Mouse (Mus musculus) Muller cell, postnatal 12 days (primary cell): ENCODE measurements around the gene Fdx1.

ENCODE experiments used
- DNase-seq: peaks from one replicate; pipeline ENCODE4 v3.0.0-alpha.2; 2015; ENCODE audit errors: inconsistent ontology term

The Fdx1 gene

DNA sequence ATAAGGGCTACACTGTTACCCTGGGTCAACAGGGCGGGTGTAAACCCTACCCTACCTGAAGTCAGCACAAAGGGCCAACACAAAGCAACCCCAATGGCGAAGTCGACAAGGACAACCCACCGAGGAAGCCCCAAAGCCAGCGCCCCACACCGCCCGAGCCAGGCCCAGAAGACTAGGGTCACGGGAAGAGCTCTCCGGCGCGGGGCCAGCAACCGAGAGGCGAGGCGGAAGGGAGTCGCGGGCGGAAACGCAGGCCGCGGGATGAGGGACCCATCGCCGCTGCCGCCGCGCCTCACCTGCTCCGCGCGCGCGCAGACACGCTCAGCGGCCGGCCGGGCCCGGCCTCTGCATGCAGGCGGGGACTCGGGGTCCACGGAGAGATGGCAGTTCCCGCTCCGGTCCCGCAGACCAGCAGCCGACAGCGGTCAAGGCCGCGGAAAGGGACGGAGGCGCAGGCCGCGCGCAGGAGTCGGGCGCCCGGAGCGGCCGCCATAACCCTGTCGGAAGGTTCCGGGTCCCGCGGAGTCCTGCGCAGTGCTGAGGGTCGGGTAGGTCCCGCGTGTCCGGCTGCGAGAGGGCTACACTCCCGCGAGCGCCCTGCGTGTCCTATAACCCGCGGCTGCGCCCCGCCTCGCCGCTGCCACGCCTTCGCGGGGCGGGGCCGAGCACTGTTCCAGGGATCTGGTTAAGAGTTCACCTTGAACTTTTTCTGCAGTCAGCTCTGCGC, at the start of gene Fdx1:
Fdx1 (minus strand) TSS at position 582 of the 727 bp plus-strand sequence.
- DNase-seq = peak; percentile 86

DNA sequence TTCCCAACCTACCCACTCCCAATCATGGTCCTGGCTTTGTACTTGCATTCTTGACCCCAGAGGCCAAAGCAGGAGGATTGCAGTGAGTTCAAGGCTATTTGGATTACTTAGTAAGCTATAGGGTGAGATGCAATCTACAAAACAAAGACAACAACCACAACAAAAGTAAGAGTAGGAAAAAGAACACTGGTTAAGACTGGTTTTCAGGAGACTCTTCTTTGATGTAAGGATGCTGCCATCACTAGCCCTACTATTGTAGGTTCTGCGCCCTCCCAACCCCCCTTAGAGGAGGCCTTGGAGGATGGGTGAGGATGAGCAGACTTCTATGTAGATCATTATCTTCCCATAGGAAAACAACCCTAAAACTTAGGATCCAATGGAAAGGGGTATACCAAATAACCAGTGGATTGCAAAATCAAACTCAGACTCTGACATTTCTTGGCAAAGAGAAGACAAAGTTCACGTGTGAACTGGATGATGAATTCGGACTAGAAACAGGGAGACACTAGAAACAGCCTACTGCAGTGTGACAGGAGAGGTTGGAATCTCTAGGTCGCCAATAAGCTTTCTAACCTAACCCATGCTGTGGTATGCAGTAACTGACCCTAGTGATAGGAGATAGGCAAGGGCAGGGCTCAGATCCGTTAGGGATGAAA, 49.6 kb upstream of the Fdx1 start:
- no peak for DNase-seq

DNA sequence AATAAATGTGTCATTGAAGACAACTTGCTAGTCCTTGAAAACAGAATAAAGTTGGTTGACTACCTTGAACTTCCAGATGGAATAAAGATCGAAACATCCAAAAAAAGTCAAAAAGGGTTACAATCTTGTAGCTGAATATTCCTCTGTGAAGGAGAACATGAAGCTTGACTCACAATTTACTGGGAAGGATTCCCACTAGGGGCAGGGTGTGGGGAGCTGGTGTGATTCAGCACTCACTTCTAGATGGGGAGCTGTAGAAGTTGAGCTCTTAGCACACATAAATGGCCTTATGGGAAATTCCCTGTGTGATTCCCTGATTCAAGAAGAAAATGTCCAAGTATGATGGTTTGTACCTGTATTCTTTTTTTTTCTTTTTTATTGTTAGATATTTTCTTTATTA, 49.0 kb upstream of the Fdx1 start:
- no peak for DNase-seq

DNA sequence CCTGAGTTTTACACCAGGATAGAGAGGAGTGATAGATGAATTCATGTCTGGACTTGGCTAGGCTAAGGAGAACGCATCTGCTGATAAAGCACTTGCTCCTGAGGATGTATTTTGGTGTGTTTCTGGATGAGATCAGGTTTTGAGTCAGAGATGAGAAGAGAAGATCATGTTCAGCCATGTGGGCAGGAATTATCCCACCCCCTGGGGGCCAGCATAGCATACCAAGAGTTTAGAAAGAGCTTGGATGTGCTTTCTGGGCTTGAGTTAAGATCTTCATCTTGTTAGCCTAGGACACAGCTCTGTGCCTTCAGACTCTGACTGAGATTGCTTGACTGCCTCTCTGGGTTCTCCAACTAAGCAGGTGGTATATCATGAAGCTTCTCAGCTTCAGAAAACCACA, 45.2 kb upstream of the Fdx1 start:
- DNase-seq = no peak

DNA sequence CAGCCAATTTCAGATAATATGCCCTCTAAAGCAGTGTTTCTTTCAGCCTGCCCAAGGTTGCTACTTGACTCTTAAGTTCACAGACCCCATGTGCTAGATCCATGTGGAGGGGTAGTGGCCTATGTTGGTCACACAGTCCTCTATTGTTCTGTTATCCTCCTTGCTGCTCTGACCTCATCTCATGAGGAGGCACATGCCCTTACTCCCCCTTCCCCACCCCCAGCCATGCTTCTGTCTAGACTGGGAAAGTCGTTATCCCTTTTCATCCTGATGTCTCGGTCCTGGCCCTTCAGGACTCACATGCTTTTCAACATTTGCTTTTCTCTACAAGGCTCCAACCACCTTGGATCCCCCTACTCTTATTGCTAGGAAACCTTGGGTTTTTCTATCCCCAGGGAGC, 44.0 kb upstream of the Fdx1 start:
- DNase-seq = no peak

DNA sequence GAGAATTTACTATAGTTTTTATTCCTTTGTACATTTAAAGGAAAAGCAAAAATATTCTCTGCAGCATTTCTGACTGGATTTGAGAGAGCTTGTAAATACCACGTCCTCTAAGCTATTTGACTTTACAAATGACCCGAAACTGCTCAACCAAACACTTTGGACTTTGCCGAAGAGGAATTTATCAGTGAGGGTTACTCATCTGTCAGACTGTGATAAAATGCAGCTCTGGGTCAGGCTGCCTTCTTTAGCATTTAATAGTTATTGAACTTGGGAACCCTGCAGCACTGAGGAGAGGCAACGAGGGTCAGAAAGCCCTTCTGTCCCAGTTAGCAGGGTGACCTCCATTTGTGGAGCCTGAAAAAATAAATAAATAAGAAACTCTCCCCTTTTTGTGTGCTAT, 40.1 kb upstream of the Fdx1 start:
- no peak for DNase-seq

DNA sequence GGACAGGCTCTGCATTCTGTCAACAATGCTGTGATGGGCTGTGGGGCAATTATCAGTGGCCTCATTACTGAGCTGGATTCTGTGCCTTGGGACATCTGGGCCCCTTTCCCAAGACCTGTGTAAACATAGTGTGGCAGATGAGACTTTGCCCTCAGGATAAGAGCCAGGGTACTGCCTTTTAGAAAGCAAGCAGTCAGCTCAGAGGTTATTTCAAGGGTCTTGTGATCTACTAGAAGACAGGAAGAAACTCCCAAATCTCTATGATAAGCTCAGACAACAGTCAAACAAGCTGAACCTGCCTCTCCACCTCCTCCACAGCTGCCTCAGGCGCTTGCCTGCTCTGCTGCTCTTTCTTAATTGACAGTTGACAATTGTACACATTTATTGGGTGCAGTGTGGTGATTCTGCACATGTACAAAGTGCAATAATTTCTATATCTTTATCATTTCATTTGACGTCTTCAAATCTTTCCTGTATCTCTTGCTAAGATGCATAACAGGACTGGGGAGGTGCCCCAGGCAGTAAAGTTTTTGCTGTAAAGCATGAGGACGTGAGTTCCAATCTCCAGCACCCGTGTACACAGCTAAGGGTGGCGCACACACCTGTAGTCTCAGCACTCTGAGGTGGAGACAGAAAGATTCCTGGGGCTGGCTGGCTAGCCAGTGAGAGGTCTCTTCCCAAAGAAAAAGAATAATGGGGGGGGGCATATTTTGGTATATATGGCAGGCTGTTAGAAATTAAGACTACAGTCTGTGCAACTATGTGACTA, 32.2 kb upstream of the Fdx1 start:
- no peak for DNase-seq

DNA sequence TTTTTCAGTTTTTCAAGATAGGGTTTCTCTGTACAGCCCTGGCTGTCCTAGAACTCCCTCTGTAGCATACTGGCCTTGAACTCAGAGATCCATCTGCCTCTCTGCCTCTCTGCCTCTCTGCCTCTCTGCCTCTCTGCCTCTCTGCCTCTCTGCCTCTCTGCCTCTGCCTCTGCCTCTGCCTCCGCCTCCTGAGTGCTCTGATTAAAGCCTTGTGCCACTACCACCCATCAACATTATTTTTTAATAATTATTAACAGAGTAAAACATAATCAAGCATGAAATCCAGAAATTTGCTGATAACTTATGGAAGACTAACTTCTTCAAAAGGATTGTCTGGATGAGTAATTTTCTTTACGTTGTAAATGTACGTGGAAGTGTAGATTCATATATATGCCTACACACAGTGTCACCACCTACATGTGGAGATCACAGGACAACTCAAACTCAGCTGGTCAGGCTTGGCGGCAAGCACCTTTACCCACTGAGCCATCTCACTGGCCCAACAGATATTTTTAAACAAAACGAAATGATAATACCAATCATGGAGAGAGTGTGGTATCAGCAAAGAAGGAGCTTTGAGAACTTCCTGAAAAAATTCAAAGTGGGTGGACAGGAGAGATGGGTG, 31.4 kb upstream of the Fdx1 start:
- DNase-seq = no peak

DNA sequence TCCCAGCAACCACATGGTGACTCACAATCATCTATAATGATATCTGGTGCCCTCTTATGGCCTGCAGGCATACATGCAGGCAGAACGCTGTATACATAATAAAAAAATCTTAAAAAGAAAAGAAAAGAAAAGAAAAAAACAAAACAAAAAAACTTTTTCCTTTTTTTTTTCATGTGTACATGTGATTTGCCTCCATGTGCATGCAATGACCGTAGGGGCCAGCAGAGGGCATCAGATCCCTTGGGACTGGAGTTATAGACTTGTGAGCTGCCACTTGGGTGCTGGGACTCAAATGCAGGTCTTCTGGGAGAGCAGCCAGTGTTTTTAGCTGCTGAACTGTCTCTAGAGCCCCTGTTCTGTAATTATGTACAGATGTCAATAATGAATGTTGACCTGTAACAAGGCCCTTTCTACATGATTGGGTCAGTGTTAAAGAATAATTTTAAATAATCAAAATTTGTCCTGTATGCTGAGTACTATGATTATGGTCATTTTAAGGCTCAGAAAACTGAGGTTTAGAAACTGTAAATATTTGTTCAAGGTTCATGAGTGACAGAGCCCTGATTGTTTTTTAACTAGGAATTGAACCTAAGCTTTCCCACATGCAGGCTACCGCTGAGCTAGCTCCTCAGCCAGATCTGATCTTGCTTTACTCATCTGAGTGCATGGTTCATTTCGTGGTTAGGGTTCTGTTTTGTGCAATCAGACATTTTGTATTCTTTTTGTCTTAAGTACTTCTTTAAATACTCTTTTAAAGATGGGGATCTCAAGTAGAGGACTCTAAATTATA, 30.3 kb upstream of the Fdx1 start:
- no peak for DNase-seq

DNA sequence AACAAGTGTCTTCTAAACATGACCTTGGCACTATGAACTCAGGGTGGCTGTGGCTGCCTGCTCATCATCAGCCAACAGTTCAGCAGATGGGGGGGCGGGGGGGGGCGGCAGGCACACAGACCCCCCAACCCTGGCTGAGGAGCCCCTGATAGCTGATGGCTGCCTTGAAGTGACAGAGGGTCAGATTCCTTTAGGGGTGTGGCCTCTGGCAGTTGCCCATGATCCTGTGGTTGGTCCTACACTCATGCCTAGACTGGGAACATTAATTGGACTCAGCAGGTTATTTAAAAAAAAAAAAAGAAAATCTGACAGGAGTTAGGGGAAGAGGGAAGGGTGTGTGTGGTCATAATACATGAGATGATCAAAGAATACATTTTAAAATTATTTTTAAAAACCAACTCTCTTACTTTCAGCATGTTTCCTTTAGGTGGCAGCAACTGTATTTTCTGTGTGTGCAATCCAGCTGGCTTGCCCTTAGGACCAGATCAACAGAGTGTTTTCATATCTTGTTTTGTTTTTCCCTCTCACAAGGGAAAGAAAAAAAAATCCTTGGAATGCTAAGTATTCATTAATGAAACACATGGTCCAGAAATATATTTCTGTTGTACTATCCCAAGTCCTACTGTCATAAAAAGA, 28.0 kb upstream of the Fdx1 start:
- DNase-seq = peak; percentile 43

DNA sequence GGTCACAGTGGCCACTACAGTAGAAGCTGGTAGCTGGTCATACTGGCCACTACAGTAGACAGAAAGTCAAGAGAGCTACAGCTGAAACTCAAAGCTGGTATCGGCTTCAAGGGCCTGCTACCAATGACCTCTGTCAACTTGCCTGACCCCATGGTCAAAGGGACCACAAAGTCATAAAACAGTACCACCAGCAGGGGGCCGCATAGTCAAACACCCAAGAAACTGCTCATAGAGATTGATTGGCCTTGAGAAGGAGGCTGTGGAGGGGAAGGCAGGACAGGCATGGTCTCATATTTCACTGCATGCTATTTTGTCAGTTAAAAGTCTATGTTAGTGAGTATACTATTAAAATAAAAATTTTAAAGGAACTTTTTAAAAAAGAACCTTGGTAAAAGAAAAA, 27.5 kb upstream of the Fdx1 start:
- DNase-seq = no peak

DNA sequence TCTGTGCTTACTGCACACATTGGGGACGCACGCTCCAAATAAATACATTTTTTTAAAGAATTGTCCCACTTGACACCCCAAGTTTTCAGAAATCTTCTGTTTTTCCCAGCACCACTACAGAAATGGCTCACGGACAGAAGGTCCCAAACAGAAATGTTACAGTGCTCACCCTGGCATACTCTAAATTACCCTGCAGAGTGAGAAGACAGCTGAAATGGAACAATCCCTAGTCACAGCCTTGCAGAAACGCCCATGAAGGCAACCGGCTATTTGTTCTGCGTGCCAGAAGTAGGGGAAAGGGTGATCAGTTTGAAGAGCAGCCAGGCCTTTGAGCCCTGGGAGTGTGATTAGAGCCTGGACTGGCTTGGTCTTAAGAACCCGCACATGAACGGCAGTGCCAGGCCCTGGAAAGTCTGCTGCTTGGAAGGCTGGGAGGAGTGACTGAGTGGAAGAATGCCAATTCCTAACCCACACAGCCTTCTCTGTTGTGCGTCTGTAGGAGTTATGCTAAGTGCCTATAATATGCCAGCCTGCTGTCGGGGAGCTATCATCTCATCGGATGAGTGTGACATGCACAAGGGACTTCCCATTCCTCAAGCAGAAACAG, 22.2 kb upstream of the Fdx1 start:
- peak; percentile 74 for DNase-seq

DNA sequence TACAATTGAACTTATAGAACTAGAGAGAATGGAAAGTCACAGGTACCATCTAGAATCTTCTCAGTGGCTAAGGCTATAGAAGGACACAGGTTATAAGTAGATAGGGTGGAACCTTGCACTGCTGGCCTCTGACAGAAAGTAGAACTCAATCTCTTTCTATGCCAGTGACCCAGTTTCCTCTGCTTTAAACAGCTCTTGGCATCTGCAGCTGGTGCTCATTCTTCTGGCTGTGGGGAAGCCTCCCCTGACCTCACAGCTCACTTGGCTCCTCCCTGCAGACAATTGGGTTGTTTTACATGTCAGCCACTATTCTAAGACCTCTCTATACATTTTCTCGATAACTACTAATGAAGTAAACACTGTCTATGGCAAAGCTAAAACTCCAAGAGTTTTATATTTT, 17.8 kb upstream of the Fdx1 start:
- peak; percentile 42 for DNase-seq

DNA sequence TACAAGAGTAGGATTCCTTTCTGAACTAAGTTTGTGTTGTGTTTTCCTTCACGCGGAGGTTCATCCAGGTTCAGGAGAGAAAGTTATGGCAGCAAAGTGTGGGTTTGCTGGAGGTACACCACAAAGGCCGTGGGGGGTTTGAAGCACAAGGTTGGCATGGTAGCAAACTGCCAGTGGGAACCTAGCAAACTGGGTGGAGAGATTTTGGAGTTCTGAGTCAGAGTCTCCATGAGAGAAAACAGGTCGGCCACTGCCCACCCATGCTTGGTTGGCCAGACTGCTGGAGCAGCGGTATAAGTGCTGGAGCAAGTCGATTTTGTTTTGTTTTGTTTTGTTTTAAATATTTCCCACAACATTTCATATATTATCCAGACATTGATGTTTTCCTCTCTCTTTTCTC, 15.9 kb upstream of the Fdx1 start:
- DNase-seq = no peak

DNA sequence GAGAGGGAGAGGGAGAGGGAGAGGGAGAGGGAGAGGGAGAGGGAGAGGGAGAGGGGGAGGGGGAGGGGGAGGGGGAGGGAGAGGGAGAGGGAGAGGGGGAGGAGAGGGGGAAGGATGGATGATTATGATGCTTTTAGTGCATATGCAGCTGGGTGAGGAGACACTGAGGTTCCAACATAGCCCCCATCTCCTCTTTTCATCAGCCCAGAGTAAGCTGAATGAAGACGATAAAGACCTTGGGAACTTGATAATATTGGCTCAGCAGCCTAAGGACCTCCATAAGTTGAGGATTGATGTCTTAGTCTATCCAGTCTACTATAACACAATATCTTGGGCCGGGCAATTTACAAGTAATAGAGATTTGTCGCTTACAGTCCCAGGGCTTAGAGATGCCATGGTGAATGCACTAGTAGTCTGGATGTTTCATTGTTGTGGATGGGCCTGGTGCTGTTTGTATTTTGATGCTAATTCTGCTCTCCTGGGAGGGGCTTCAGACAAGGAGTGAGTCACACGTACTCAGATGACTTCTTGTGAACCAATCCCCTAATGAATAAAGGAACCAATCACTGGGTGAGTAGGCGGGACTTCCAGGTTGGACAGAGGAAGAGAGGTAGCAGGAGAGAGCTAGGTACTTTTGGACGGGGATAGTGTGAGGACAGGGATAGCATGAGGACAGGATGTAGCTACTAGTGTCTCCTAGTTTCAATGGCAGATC, 15.3 kb upstream of the Fdx1 start:
- DNase-seq = no peak

DNA sequence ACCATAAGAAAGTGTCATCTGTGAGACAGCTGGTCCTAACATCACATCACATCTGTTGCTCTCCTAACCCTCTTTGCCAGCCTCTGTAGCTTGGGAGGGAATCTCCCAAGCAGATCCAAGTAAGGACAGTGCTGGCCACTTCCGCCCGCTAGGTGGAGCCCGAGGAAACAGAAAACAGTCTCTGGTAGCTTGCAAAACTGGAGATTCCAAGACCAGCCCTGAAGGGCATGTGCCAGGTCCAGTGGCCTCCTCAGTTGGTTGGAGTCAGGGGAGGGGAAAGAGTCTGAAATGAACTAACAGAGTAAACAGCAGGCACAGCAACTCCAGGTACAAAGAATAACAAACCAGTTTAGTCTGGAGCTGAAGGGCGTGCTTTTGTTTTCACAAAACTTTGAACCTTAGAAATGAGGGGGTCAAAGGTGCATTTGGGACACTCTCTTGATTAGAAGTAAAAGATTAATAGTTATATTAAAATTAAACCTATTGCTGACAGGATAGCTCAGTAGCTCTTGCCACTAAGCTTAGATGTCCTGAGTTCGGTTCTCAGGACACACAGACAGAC, 14.2 kb upstream of the Fdx1 start:
- peak; percentile 83 for DNase-seq

DNA sequence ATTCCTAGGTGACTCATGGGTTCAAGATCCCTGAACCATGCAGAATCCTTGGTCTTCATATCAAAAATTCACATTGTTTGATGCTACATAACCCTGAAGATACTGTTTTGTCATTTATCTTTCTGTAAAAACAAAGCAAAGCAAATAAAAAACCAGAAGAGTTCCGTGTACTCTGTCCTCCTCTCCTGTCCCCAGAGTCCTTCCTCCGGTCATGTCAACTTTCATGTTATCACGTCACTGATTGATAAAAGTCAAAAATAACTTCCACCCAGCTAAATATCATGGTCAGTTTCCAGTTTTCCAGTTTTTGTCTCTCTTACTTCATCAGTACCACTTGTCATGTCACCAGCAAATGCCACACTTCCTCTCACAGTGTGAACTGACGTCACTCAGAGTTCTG, 11.5 kb upstream of the Fdx1 start:
- no peak for DNase-seq

DNA sequence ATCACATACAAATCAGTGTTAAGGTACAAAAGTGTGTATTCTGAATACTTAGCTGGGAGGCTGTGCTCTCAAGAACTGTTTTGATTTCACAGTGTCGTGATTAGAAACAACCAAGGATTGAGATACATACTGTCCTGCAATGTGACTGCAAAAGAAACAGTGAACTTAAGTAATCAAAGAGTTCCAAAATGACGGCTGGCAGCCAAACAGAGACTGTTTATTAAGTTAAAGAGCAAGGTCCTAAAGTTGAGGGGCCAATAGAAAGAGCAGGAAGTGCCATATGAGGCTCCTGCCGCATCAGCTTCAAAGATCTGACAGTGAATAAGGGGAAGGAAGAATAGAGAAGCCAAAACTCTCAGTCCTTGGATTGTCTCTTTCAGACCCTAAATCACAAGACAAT, 10.5 kb upstream of the Fdx1 start:
- no peak for DNase-seq

DNA sequence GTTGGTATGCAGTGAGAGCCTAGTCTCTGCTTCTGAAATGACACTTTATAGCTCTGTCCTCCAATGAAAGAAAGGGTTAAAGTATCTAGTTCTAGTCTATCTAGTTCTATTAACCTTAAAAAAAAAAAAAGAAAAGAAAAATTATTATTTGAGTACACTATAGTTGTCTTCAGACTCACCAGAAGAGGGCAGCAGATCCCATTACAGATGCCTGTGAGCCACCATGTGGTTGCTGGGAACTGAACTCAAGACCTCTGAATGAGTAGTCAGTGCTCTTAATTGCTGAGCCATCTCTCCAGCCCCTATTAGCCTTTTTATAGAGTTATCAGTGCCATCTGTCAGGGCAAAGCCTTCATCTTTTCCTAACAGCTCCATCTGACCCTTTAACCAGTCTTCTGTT, 3.0 kb upstream of the Fdx1 start:
- DNase-seq = no peak

DNA sequence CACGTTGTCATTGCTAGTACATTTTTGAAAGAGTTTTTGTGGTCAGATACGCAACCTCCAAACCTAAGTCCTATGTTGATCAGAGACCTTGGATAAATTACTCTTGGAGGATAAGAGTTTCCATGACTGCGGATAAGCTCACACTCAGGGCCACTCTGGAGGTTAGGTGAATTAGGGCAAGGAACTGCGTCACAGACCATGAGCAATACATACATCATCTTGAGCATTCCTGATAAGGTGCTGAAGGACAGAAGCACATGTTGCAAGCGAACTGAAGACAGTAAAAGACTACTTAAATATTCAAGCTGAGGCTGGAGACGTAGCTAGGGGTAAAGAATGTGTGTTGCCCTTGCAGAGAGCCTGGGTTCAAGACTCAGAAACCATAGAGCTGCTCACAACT, 754 bp upstream of the Fdx1 start:
- no peak for DNase-seq
